Comparison of ENCODE assay signal across 7 mouse cellular contexts in the genomic region with DNA sequence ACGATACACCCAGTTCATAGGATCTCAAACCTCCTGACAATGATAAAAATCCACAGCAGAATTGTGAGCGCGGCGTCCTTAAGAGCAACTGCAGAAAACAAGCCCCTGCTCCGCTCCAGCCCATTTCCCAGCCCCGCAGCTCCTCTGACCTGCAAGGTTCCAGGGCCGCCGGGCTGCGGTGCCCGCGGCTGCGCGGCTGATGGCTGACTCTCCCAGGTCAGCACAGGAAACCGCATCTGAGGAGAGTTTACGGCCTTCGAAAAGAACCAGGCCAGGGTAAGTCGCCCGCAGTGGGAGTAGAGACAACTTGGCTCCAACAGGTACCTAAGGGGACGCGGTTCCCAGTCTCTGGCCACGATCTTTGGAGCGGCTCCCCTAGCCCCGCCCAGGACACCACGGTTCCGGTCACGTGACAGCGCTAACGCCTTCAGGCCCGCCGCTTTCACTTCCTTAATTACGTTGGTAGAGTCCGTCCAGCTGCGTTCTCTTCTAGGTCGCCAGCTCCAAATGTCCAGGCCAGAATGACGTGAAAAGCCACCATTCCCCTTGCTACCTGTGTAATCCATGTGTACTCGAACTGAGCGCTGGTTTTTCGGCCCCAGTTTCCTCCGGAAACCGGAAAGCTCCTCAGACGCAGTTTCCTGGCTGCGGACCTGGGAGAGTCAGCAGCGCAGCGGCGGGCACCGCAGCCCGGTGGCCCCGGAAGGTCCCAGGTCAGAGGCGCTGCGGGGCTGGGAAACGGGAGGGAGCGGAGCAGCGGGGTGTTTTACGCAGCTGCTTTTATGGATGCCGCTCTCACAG. TPM values are rescaled to one million over a fixed set of nuclear protein-coding genes. Genes with fewer than 3 reads are reported as not detected.
A peak's percentile ranks its signal among the peaks of the same experiment; 100 is the strongest.
DNase-seq lines count a peak whose midpoint lies in the region; ATAC-seq and TF ChIP-seq lines count a peak whose summit lies in the region.
"Not testable (repeated sequence)": the region's sequence is repeated elsewhere in the genome, so short reads cannot be mapped to it uniquely, and the experiment has no call there.

A gene (minus strand): TSS at position 358 of the 801 bp plus-strand sequence.
A gene (plus strand): TSS at position 446 of the 801 bp plus-strand sequence.

- ATAC-seq in embryonic facial prominence, embryonic 12.5 days (ENCODE audit: insufficient number of reproducible peaks, insufficient read depth, low FRiP score, low TSS enrichment) = peak; percentile 97
- peak; percentile 97 for ATAC-seq in limb, embryonic 11.5 days (ENCODE audit: insufficient number of reproducible peaks, low FRiP score, low TSS enrichment, low read depth)
- ATAC-seq in midbrain, embryonic 13.5 days = peak; percentile 98

- H3K27me3 ChIP-seq in embryonic facial prominence, embryonic 12.5 days; limb, embryonic 11.5 days (ENCODE audit: control insufficient read depth, insufficient read depth, low read length); midbrain, embryonic 13.5 days; small intestine, adult 2 months (ENCODE audit: control insufficient read depth, insufficient read depth, low read length): not testable (repeated sequence)

- not testable (repeated sequence) for TF ChIP-seq POLR2A in small intestine, adult 2 months (IDR thresholded peaks at IDR 0.05; ENCODE audit: low read depth, low read length)

- H3K36me3 ChIP-seq in embryonic facial prominence, embryonic 12.5 days; limb, embryonic 11.5 days (ENCODE audit: control insufficient read depth, insufficient read depth, low read length); midbrain, embryonic 13.5 days; small intestine, adult 2 months (ENCODE audit: control insufficient read depth, insufficient read depth, low read length): not testable (repeated sequence)

- not testable (repeated sequence) for TF ChIP-seq CTCF in small intestine, adult 2 months (IDR thresholded peaks at IDR 0.05; ENCODE audit: extremely low read depth, insufficient read length, insufficient replicate concordance, low read depth, low read length)

- peak within 1 kb of the TSS; percentile 57 for H3K4me2 ChIP-seq in embryonic facial prominence, embryonic 12.5 days (replicated peaks)
- H3K4me2 ChIP-seq in limb, embryonic 11.5 days (ENCODE audit: low read depth, severe bottlenecking) = peak within 1 kb of the TSS; percentile 55
- H3K4me2 ChIP-seq in midbrain, embryonic 13.5 days (replicated peaks) = peak within 1 kb of the TSS; percentile 62

- H3K4me1 ChIP-seq in embryonic facial prominence, embryonic 12.5 days = peaks cover 10% of the 10 kb centered on the region; the same call in 1 of the 2 replicates
- not testable (repeated sequence) for H3K4me1 ChIP-seq in limb, embryonic 11.5 days (ENCODE audit: control insufficient read depth, insufficient read depth, low read length); small intestine, adult 2 months (ENCODE audit: control insufficient read depth, insufficient read depth, insufficient read length, low read length)
- peaks cover 29% of the 10 kb centered on the region for H3K4me1 ChIP-seq in midbrain, embryonic 13.5 days (replicated peaks)

- WGBS in embryonic facial prominence, embryonic 12.5 days = under 1% methylated on average over 45 of the region's 55 CpGs
- WGBS in limb, embryonic 11.5 days = under 1% methylated on average over 41 of the region's 55 CpGs
- under 1% methylated on average over 43 of the region's 55 CpGs for WGBS in midbrain, embryonic 13.5 days
- under 1% methylated on average over 42 of the region's 55 CpGs for WGBS in small intestine, adult 2 months

- peak within 1 kb of the TSS; percentile 75 for H3K27ac ChIP-seq in embryonic facial prominence, embryonic 12.5 days
- H3K27ac ChIP-seq in limb, embryonic 11.5 days (replicated peaks; ENCODE audit: low read depth, low read length) = peak within 1 kb of the TSS; percentile 82
- H3K27ac ChIP-seq in midbrain, embryonic 13.5 days = peak within 1 kb of the TSS; percentile 89
- H3K27ac ChIP-seq in small intestine, adult 2 months (ENCODE audit: insufficient read depth, low read depth, low read length) = peak within 1 kb of the TSS; percentile 94

- peak within 1 kb of the TSS; percentile 73 for H3K9ac ChIP-seq in embryonic facial prominence, embryonic 12.5 days
- H3K9ac ChIP-seq in limb, embryonic 11.5 days (ENCODE audit: low read length) = peak within 1 kb of the TSS; percentile 76
- peak within 1 kb of the TSS; percentile 81 for H3K9ac ChIP-seq in midbrain, embryonic 13.5 days (replicated peaks)

- H3K9me3 ChIP-seq in embryonic facial prominence, embryonic 12.5 days; limb, embryonic 11.5 days (ENCODE audit: control insufficient read depth, low read length); midbrain, embryonic 13.5 days: not testable (repeated sequence)

- H3K4me3 ChIP-seq in embryonic facial prominence, embryonic 12.5 days = peak within 1 kb of the TSS; percentile 71
- peak within 1 kb of the TSS; percentile 54 for H3K4me3 ChIP-seq in limb, embryonic 11.5 days (ENCODE audit: low read depth, low read length)
- H3K4me3 ChIP-seq in midbrain, embryonic 13.5 days (replicated peaks) = peak within 1 kb of the TSS; percentile 62
- peak within 1 kb of the TSS; percentile 79 for H3K4me3 ChIP-seq in small intestine, adult 2 months (ENCODE audit: low read depth, low read length)

- peak; percentile 69 for DNase-seq in adrenal gland, postnatal 25 days
- DNase-seq in heart, adult 18-20 months = peak; percentile 84 to 86
- peak; percentile 86 for DNase-seq in kidney, adult 18-20 months
- peak; percentile 77 for DNase-seq in limb, embryonic 11.5 days (ENCODE audit: low spot score)

RNA-seq across cellular contexts. Expression of the first gene that starts in this region (rescaled TPM):
- total RNA-seq in adrenal gland, postnatal 25 days (2021) = 11.2 and 11.7 TPM in 2 replicates
- polyA plus RNA-seq in embryonic facial prominence, embryonic 12.5 days (2016; fragmentation: Nextera tagmentation; extraction: Ambion mirVana) = 28.3 and 30.5 TPM in 2 replicates
- total RNA-seq in heart, adult 18-20 months (2021) = 1 to 10 TPM; 5.9 to 6.3 TPM
- polyA plus RNA-seq in limb, embryonic 11.5 days (2014; fragmentation: Nextera tagmentation; extraction: Ambion mirVana) = 26.0 and 29.9 TPM in 2 replicates
- 20.9 and 21.5 TPM in 2 replicates for polyA plus RNA-seq in midbrain, embryonic 13.5 days (2015; fragmentation: Nextera tagmentation; extraction: Ambion mirVana)
- polyA plus RNA-seq in small intestine, adult 2 months (2012; rRNA removed) = 0.55 and 0.91 TPM in 2 replicates

RNA-seq across cellular contexts. Expression of the second gene that starts in this region (rescaled TPM):
- 12.5 and 14.4 TPM in 2 replicates for total RNA-seq in adrenal gland, postnatal 25 days (2021)
- 20.0 and 22.8 TPM in 2 replicates for polyA plus RNA-seq in embryonic facial prominence, embryonic 12.5 days (2016; fragmentation: Nextera tagmentation; extraction: Ambion mirVana)
- 10 to 100 TPM; 17.1 to 19.2 TPM for total RNA-seq in heart, adult 18-20 months (2021)
- polyA plus RNA-seq in limb, embryonic 11.5 days (2014; fragmentation: Nextera tagmentation; extraction: Ambion mirVana) = 19.1 and 20.2 TPM in 2 replicates
- polyA plus RNA-seq in midbrain, embryonic 13.5 days (2015; fragmentation: Nextera tagmentation; extraction: Ambion mirVana) = 20.7 and 22.3 TPM in 2 replicates
- 0.99 and 1.6 TPM in 2 replicates for polyA plus RNA-seq in small intestine, adult 2 months (2012; rRNA removed)

Comparison
In these comparisons a context has a peak if more than half of its experiments do, and no peak if none do; other contexts are left out.
1. Peak in every context shown above with its lines: DNase-seq, ATAC-seq, H3K4me3 ChIP-seq and H3K27ac ChIP-seq.
2. RNA of the first gene that starts in this region (polyA plus RNA-seq): 28.3 to 30.5 TPM in embryonic facial prominence, embryonic 12.5 days, 26.0 to 29.9 TPM in limb, embryonic 11.5 days and 20.9 to 21.5 TPM in midbrain, embryonic 13.5 days; 0.55 to 0.91 TPM in small intestine, adult 2 months; every median in the first group is over 10 times any median in the second.